Mouse (Mus musculus) E14TG2a.4 (cell line): ENCODE results near the gene Serf1.

Source experiments
- CTCF ChIP-seq: conservative IDR thresholded peaks from 2 replicates; pipeline ENCODE4 v1.5.1; 2014; ENCODE audit warnings: low read length
- NANOG ChIP-seq: IDR thresholded peaks from 2 replicates; pipeline ENCODE4 v1.6.1; 2014; ENCODE audit warnings: borderline replicate concordance, low read length, mixed read lengths

DNA sequence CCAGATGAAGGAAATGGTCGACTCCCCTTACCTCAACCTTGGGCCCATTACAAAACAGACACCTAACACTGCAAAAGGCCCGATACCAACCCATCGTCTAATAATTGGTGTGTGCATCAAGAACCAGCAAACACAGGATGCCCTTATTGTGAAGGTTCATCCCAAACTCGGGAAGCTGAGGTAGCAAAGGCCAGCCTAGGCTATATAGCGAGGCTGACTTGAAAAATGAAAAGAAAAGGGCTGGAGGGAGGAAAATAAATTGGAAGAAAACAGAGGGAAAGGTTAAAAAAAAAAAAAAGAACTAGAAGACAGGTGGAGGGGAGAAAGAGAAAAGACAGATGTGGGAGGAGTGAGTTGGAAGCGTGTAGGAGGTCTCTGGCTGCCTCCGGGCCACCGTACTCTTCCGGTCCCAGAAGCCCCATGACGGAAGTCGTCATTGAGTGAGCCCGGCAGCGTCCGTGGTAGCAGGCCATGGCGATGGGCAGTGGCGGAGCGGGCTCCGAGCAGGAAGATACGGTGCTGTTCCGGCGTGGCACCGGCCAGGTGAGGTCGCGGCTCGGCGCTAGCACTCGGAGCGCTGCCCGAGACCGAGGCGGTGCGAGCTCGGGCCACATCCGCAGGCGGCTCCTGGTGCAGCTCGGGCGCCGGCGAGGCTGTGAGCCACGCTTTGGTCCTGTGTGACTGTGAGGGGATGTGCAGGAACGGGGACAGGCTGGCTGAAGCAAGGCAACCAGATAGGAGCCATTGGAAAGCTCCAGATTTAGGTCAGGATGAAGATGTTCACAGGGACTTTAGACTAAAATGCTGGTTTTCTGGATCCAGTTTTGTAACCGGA is 16.8 kb downstream of the Serf1 start, which contains the start of gene Smn1:
- TF ChIP-seq CTCF (no peak), NANOG (no peak)
